Mouse (Mus musculus) lung, postnatal 25 days (tissue): ENCODE data around the gene Gse1.
A peak's percentile ranks its signal among the peaks of the same experiment; 100 is the strongest.

ENCODE experiments used
- DNase-seq: peaks from one replicate; pipeline ENCODE4 v3.0.0; 2022; ENCODE audit warnings: low spot score

Gse1 gene

GRCm38 (mm10) chr8:120556198-120556892, 328.1 kb downstream of the Gse1 start:
- no peak for DNase-seq

- no peak for DNase-seq
Measured at GRCm38 (mm10) chr8:120557170-120557965, 329.1 kb downstream of the Gse1 start.

GRCm38 (mm10) chr8:120558162-120558561, 329.9 kb downstream of the Gse1 start:
- no peak for DNase-seq

DNA sequence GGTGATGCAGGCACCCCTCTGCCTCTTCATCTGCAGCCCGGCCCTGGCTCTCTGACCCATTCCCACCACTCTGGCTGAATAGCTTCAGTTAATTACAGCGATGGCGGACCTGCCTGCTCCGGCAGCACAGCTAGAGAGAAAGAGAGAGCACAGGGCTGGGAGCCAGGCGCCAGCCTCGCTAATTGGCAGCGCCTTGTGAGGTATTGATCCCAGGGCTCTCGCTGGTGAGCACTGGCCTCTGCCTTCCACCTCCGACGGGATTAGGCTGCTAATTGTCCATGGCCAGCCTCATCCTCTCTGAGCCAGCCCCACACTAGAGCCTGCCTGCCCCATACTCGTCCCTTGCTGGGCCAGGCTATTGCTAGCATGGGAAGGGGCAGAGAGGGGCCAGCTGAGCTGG, 331.4 kb downstream of the Gse1 start:
- DNase-seq: no peak

GRCm38 (mm10) chr8:120560535-120560934, 332.3 kb downstream of the Gse1 start:
- no peak for DNase-seq

DNA sequence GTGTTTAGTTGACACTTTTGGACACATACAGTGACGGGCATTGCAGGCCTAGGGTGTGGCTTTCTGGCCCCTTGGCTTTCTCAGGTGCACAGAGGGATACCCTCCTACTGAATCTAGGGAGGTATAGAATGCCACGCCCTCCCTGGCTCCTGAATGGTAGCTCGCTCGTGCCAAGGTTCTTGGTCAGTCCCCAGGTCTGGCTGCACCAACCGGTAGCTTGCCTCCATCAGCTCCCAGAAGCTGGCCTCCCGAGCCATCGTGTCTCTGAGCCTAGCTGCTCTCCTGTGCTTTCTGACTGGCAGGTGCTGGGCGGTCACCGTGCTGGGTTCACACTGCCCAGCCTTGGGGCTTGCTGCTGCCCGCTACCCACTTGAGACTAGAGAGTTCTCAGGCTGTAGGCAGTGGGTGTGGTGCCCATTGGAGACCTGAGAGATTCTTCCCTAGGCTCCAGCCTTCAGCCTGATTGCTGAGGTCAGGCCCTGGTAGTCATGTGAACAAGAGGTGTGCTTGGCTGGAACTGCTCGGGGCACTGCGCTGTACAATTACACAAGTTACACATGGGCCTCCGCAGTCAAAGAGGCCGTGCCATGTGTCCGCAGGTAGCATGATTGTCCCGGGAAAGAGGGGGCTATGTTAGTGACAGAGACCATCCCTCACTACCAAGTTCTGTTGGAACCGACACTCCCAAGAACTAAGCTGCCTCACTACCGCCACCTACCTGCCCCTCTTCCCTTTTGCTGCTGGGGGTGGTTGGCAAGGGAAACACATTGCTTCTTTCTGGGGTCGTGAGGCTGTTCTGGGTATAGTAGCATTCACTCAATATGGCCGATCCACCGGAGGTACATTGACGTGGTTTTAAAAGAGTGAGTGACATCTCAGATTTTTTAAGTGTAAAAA, 333.5 kb downstream of the Gse1 start:
- peak; percentile 49 for DNase-seq

DNA sequence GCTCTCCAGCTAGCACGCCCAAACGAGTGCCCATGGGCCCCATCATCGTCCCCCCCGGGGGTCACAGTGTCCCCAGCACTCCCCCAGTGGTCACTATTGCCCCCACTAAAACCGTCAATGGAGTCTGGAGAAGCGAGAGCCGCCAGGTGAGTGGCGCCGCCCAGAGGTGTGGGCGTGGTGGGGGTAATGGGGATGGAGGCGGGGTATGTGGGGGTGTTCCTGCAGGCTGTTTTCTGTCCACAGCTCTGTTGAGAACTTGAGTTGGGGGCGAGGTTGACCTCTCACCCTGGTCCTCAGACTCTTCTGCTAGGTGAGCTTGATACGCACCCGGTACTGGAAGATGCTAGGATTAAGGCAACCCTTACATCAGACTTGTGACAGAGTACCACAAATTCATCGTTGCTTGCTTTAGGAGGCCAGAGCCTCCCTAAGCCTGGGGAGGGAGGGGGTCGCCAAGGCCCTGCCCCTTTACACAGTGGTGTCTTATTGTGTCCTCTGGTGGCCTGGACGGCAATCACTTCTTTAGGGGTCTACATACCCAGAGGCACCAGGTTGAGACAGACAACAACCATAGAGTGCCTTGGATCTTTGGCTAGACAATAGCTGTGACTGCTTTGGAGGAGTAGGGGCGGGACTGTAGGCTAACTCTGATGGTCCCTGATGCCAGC, 334.6 kb downstream of the Gse1 start:
- no peak for DNase-seq

DNA sequence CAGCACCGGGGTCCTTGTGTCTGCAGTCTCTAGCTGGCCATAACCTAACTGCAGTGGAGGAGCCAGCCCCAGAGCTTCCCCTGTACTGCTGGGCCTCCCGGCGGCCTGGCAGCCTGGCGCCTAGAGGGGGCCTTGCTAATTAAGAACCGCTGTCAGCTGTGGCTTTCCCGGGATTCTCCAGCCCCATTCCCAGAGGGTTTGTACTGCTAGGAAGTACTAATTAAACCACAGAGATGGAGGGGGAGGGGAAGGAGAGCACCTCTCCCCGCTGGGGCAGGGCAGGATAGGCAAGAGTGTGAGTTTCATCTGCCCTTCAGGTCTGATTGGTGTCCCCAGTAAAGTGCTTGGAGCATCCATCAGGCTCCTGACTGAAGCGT, 335.1 kb downstream of the Gse1 start:
- no peak for DNase-seq

- peak; percentile 93 for DNase-seq
Measured at GRCm38 (mm10) chr8:120563851-120564837, 335.9 kb downstream of the Gse1 start.

DNA sequence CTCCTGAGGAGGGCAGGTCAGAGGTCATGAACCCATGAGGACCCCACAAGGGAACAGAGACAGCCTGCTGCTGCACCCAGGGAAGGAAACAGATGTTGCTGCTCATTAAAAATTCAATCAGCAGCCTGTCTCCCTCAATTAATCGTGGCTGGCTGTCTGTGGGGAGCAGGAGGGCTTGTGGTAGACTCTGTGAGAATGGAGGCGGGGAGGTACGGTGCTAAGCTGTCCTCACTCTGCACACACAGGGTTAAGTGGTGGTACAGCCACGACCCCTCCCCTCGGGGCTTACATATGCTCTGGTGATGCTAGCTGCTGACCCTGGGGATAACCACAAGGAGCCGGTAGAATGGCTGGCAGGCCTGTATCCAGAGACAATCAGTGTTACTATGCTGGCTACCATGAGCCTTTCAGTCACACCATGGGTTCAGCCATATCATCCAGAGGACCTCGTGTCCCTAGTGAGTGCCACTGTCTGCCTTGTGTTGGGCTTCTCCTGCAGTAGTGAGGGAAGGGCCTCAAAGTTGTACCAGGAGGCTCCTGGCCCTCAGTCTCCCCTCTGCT, 337.0 kb downstream of the Gse1 start:
- DNase-seq: no peak

- no peak for DNase-seq
Measured at GRCm38 (mm10) chr8:120566681-120567080, 338.4 kb downstream of the Gse1 start.

- DNase-seq: no peak
Measured at GRCm38 (mm10) chr8:120567731-120568130, 339.5 kb downstream of the Gse1 start.

GRCm38 (mm10) chr8:120568164-120568798, 340.0 kb downstream of the Gse1 start:
- no peak for DNase-seq

DNA sequence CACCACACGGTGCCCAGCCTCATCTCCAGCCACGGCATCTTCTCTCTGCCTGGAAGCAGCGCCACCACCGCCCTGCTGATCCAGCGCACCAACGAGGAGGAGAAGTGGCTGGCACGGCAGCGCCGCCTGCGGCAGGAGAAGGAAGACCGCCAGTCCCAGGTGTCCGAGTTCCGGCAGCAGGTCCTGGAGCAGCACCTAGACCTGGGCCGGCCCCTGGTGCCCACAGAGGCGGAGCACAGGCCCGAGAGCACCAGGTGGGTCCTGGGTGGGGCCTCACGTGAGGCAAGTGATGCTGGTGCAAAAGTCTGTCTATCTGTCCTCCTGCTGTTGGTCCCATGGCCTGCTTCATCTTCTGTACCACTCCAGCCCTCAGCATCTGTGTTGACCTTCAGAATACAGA, 340.9 kb downstream of the Gse1 start:
- DNase-seq: no peak

DNA sequence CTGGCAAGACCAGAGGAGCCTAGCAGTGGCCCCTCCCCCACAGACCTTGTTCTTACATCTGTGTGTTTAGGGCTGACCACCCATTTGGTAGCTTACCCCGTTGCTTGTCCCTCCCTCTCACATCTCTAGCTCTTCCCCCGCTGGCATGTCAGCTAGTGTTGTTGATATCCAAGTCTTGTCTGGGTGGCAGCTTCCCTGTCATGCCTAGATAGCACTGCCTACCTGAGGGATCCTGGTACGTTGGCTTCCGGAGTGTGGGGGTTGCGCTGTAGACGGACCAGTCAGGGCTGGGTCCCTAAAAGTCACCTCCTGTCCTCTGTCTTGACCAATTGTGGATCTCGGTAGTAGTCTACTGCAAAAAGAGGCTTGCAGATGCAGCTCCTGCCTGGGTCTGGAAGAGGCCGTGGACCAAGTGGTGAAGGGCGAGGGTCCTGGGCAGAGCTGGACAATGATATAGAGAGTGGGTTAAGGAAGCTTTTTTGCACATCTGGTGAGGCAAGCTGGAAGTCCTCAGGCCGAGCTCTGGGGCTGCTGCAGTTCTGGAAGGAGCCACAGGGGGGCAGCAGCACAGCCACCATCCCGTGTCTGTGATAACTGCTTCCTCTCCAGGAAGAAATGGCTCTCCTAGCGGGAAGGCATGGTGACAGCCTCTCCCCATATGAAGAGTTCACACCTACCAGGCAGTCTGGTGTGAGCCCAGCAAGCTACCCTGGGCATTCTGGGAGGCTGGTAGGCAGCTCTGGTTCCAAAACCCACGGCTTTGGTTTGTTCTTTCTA, 341.9 kb downstream of the Gse1 start:
- DNase-seq: peak; percentile 66

GRCm38 (mm10) chr8:120571561-120571960, 343.3 kb downstream of the Gse1 start:
- DNase-seq: no peak

GRCm38 (mm10) chr8:120572534-120572933, 344.3 kb downstream of the Gse1 start:
- peak; percentile 67 for DNase-seq

DNA sequence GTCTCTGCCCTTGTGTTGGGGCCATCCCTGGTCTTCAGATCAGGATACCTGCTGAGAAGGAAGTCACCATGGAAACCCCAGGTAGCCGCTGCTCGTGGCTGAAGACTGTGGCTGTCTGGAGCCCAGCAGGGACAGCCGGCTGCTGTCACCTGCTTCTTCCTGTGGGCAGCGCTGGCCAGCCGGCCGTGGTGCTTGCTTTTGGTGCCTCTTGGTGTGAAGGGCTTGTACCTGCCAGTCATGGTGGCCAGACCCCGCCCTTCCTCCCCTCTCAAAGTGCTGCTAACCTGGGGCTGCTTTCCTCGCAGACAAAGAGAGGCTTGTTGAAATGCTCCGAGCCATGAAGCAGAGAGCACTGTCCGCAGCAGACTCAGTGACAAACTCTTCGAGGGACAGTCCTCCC, 345.6 kb downstream of the Gse1 start:
- DNase-seq: no peak

- DNase-seq: no peak
Measured at GRCm38 (mm10) chr8:120574941-120575340, 346.7 kb downstream of the Gse1 start.
